In the genomic region with DNA sequence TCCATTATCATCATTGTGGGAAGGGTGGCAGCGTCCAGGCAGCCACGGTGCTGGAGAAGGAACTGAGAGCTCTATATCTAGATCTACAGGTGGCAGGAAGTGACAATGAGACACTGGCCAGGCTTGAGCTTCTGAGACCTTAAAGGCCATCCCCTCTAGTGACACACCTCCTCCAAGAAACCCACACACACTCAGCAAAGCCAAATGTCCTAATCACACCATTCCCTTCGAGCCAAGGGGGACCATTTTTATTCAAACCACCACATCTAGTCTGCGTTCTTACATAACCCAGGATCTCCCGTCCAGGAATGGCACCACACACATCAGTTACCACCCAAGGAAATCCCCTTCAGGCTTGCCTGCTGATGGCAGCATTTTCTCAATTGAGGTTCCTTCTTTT, we compare ENCODE assay signal across 25 mouse cellular contexts. TPM values are rescaled to one million over a fixed set of nuclear protein-coding genes. Genes with fewer than 3 reads are reported as not detected.
DNase-seq lines count a peak whose midpoint lies in the region; TF ChIP-seq lines count a peak whose summit lies in the region.
"Had no signal": no experiment of that assay in that cellular context is flagged by ENCODE, and none has a peak within 500 bp of the region (broad histone marks: within the 10 kb centered on the region; RNA-seq: fewer than 3 reads in every experiment).

No protein-coding gene starts in this region.

- no peak for TF ChIP-seq EP300 in CH12.LX (IDR thresholded peaks at IDR 0.05; ENCODE audit: low read length)

- H3K9ac ChIP-seq in CH12.LX (ENCODE audit: insufficient read depth, low read depth) = no peak overlapping the region

- peaks cover 2% of the 10 kb centered on the region for H3K27me3 ChIP-seq in CH12.LX (replicated peaks)
- peaks cover 14% of the 10 kb centered on the region; the same call in 1 of the 2 replicates for H3K27me3 ChIP-seq in heart, embryonic 10.5 days (ENCODE audit: insufficient read depth, poor library complexity, severe bottlenecking)
- H3K27me3 ChIP-seq: Patski had no signal

- no peak overlapping the region for H3K4me3 ChIP-seq in layer of hippocampus, adult 2 months
- H3K4me3 ChIP-seq in CH12.LX (replicated peaks in 1 of 3; ENCODE audit: low read depth in 2 of 3, low read length in 2 of 3, poor library complexity in 1 of 3) = no peak overlapping the region
- no peak overlapping the region for H3K4me3 ChIP-seq in heart, embryonic 10.5 days

- no peak for TF ChIP-seq RAD21 in CH12.LX (IDR thresholded peaks at IDR 0.05; ENCODE audit: low read depth, low read length)

- peaks cover 2 to 22% of the 10 kb centered on the region in 2 experiments; a peak in 3 of 4 replicates for H3K4me1 ChIP-seq in CH12.LX (ENCODE audit: control insufficient read depth in 1 of 2, insufficient read depth in 2 of 2)
- H3K4me1 ChIP-seq in heart, embryonic 10.5 days = peaks cover 14% of the 10 kb centered on the region

- no peak for TF ChIP-seq POLR2A in CH12.LX (IDR thresholded peaks at IDR 0.05; ENCODE audit: low read depth, low read length)

- H3K4me2 ChIP-seq in CH12.LX (ENCODE audit: insufficient read depth, low read depth, poor library complexity, severe bottlenecking) = no peak overlapping the region

- TF ChIP-seq CTCF in layer of hippocampus, adult 2 months (conservative IDR thresholded peaks at IDR 0.05) = no peak
- no peak for TF ChIP-seq CTCF in CH12.LX (conservative IDR thresholded peaks at IDR 0.05 in 1 of 2, IDR thresholded peaks at IDR 0.05 in 1 of 2; ENCODE audit: low read depth in 2 of 2, low read length in 2 of 2)

- H3K9me3 ChIP-seq in CH12.LX (replicated peaks; ENCODE audit: low read length) = peaks cover 3% of the 10 kb centered on the region
- H3K9me3 ChIP-seq in heart, embryonic 10.5 days = peaks cover 6% of the 10 kb centered on the region
- H3K9me3 ChIP-seq: G1E had no signal

- H3K79me2 ChIP-seq in CH12.LX (replicated peaks; ENCODE audit: control insufficient read depth, extremely low read depth, insufficient read depth, poor library complexity, severe bottlenecking) = no peaks in the 10 kb centered on the region

- no peaks in the 10 kb centered on the region for H3K36me3 ChIP-seq in CH12.LX (replicated peaks in 1 of 2; ENCODE audit: control insufficient read depth in 1 of 2, insufficient read depth in 1 of 2, low read length in 1 of 2)
- H3K36me3 ChIP-seq in heart, embryonic 10.5 days = no peaks in the 10 kb centered on the region
- H3K36me3 ChIP-seq: G1E had no signal

- WGBS in heart, embryonic 10.5 days = 78% methylated on average over 5 of the region's 5 CpGs

- peak overlapping the region; percentile 98; the same call in 1 of the 2 replicates for H3K27ac ChIP-seq in layer of hippocampus, adult 2 months
- H3K27ac ChIP-seq in CH12.LX (ENCODE audit: insufficient read depth, low read depth) = no peak overlapping the region
- H3K27ac ChIP-seq in heart, embryonic 10.5 days = no peak overlapping the region

- dilution Hi-C loops in CH12.LX (cut with MboI; ENCODE audit: extremely low pct_ligation_motif_present, extremely low pct_unique_long_range_greater_than_20kb, low sequenced_read_pairs) = no loop called here

- in situ Hi-C loops in CH12.LX (cut with MboI; ENCODE audit: low pct_ligation_motif_present, low pct_unique_long_range_greater_than_20kb, low sequenced_read_pairs) = no loop called here

- intact Hi-C loops in heart, postnatal 25 days (cut with DNase I) = loop anchor here (10.0 kb wide), 1 partner anchor 622 kb away; no protein-coding TSS in a partner anchor

- peak; percentile 74 for DNase-seq in heart, adult 11 months
- DNase-seq in heart, postnatal 25 days (ENCODE audit: low spot score) = no peak
- DNase-seq in layer of hippocampus, adult 2 months (ENCODE audit: low spot score in 2 of 2) = no peak
- no peak for DNase-seq in layer of hippocampus, postnatal 25 days (ENCODE audit: extremely low spot score in 1 of 2, low spot score in 1 of 2)
- peak; percentile 70 for DNase-seq in A20 (ENCODE audit: low read depth, low spot score)
- DNase-seq in CH12.LX (ENCODE audit: extremely low read depth) = peak; percentile 8
- DNase-seq in retina, postnatal 1 day = no peak
- no peak for DNase-seq in heart, embryonic 10.5 days (ENCODE audit: low spot score)
- DNase-seq: adrenal gland, adult 2 months; adrenal gland, adult 8-10 months; adrenal gland, postnatal 10 days; adrenal gland, postnatal 14 days; adrenal gland, postnatal 25 days; adrenal gland, postnatal 36 days; B cell, adult 2 months; cerebellum, adult 11 months; cerebellum, adult 11-12 months; cerebellum, adult 18-20 months; cerebellum, adult 2 months had no signal

TF ChIP-seq in CH12.LX, 34 proteins besides CTCF, POLR2A, EP300 and RAD21:
- TF ChIP-seq MXI1 (IDR thresholded peaks at IDR 0.05; ENCODE audit: low read depth, low read length) (no peak), ZNF384 (IDR thresholded peaks at IDR 0.05; ENCODE audit: low read depth, low read length) (no peak)

RNA-seq across cellular contexts. Expression of gene Ddo, which starts 13.3 kb away (rescaled TPM):
- total RNA-seq in heart, postnatal 25 days (2021) = 10 to 100 TPM; 39.0 to 39.4 TPM
- total RNA-seq in layer of hippocampus, adult 2 months (2021) = 10 to 100 TPM; 18.9 to 21.5 TPM
- 10 to 100 TPM; 13.6 to 15.0 TPM for total RNA-seq in layer of hippocampus, postnatal 25 days (2021)
- total RNA-seq in CH12.LX (2012; rRNA removed) = 0.21 TPM in 1 of 2 replicates, not detected in the other
- total RNA-seq in CH12.LX (2014; rRNA removed) = not detected in 2 replicates
- not detected in 2 replicates for polyA plus RNA-seq in CH12.LX (2012; ENCODE audit: insufficient read length, low read depth)
- polyA plus RNA-seq in heart, embryonic 10.5 days (2016; fragmentation: Nextera tagmentation; extraction: Ambion mirVana) = 1.9 and 5.1 TPM in 2 replicates
- total RNA-seq: ES-E14, MEL had no signal
- polyA plus RNA-seq: activated CD4-positive, CD25-positive, alpha-beta regulatory T cell, adult 4 months; C2C12; G1E had no signal

RNA-seq across cellular contexts. Expression of gene Mettl24, which starts 40.0 kb away (rescaled TPM):
- 1 to 10 TPM; 1.2 to 1.6 TPM for total RNA-seq in heart, postnatal 25 days (2021)
- total RNA-seq in layer of hippocampus, adult 2 months (2021) = 1 to 10 TPM; 2.0 to 2.8 TPM
- 1 to 10 TPM; 1.7 to 2.3 TPM for total RNA-seq in layer of hippocampus, postnatal 25 days (2021)
- total RNA-seq in CH12.LX (2012; rRNA removed) (not detected in 2 replicates), CH12.LX (2014; rRNA removed) (not detected in 2 replicates)
- polyA plus RNA-seq in CH12.LX (2012; ENCODE audit: insufficient read length, low read depth) = not detected in 2 replicates
- 2.4 and 2.6 TPM in 2 replicates for polyA plus RNA-seq in heart, embryonic 10.5 days (2016; fragmentation: Nextera tagmentation; extraction: Ambion mirVana)
- total RNA-seq: G1E, MEL had no signal
- polyA plus RNA-seq: activated CD4-positive, CD25-positive, alpha-beta regulatory T cell, adult 4 months; G1E; Patski had no signal

Comparison
In these comparisons a context has a peak if more than half of its experiments do, and no peak if none do; other contexts are left out.
1. DNase-seq: peak in heart, adult 11 months (single experiment), A20 (single experiment) and CH12.LX (single experiment); none in heart, postnatal 25 days (single experiment), layer of hippocampus, adult 2 months (0 of 2), layer of hippocampus, postnatal 25 days (0 of 2), retina, postnatal 1 day (single experiment) and heart, embryonic 10.5 days (single experiment).
2. RNA of gene Ddo, which starts 13.3 kb away (total RNA-seq): 39.0 to 39.4 TPM in heart, postnatal 25 days, 18.9 to 21.5 TPM in layer of hippocampus, adult 2 months and 13.6 to 15.0 TPM in layer of hippocampus, postnatal 25 days; 0.21 TPM in CH12.LX; every median in the first group is over 10 times any median in the second.